Mouse (Mus musculus): Measurements from ENCODE around the gene Ret. TPM values are rescaled to one million over a fixed set of nuclear protein-coding genes. Genes with fewer than 3 reads are reported as not detected.

The Ret gene
- polyA plus RNA-seq, 1 experiment from 2014 or later, result 0.34 TPM

GRCm38 (mm10) chr6:118165516-118165915 is 32.0 kb downstream of the Ret start:
- no peak overlapping the region for H3K4me2 ChIP-seq (ENCODE audit: low read depth, low read length)
- no peak overlapping the region for H3K9ac ChIP-seq (ENCODE audit: low read length)
- 90% methylated on average over 1 of the region's 1 CpGs for WGBS
- H3K27ac ChIP-seq (ENCODE audit: low read length), result no peak overlapping the region
- H3K9me3 ChIP-seq (replicated peaks; ENCODE audit: control insufficient read depth, low read length), result no peaks in the 10 kb centered on the region
- no peaks in the 10 kb centered on the region for H3K27me3 ChIP-seq (ENCODE audit: control insufficient read depth, insufficient read depth, low read length)
- no peak overlapping the region for H3K4me3 ChIP-seq (ENCODE audit: low read length)
- ATAC-seq (replicated peaks; ENCODE audit: extremely low read depth, insufficient read depth, low FRiP score), result no peak
- no peaks in the 10 kb centered on the region for H3K4me1 ChIP-seq (ENCODE audit: control insufficient read depth, insufficient read depth, low read length)
- no peaks in the 10 kb centered on the region for H3K36me3 ChIP-seq (ENCODE audit: control insufficient read depth, insufficient read depth)

- no peaks in the 10 kb centered on the region for H3K27me3 ChIP-seq (ENCODE audit: control insufficient read depth, insufficient read depth, low read length)
- H3K9ac ChIP-seq (ENCODE audit: low read length), result no peak overlapping the region
- H3K4me3 ChIP-seq (ENCODE audit: low read length), result no peak overlapping the region
- no peaks in the 10 kb centered on the region for H3K4me1 ChIP-seq (ENCODE audit: control insufficient read depth, insufficient read depth, low read length)
- 43% methylated on average over 8 of the region's 8 CpGs for WGBS
- H3K36me3 ChIP-seq (ENCODE audit: control insufficient read depth, insufficient read depth), result no peaks in the 10 kb centered on the region
- no peak overlapping the region for H3K27ac ChIP-seq (ENCODE audit: low read length)
- no peak overlapping the region for H3K4me2 ChIP-seq (ENCODE audit: low read depth, low read length)
- no peaks in the 10 kb centered on the region for H3K9me3 ChIP-seq (replicated peaks; ENCODE audit: control insufficient read depth, low read length)
- ATAC-seq (replicated peaks; ENCODE audit: extremely low read depth, insufficient read depth, low FRiP score), result no peak
Observed at GRCm38 (mm10) chr6:118164691-118165090, 32.8 kb downstream of the Ret start.

- no peaks in the 10 kb centered on the region for H3K27me3 ChIP-seq (ENCODE audit: control insufficient read depth, insufficient read depth, low read length)
- no peaks in the 10 kb centered on the region for H3K4me1 ChIP-seq (ENCODE audit: control insufficient read depth, insufficient read depth, low read length)
- whole genome bisulfite sequencing, result 72% methylated on average over 2 of the region's 2 CpGs
- H3K4me2 ChIP-seq (ENCODE audit: low read depth, low read length), result no peak overlapping the region
- no peak overlapping the region for H3K4me3 ChIP-seq (ENCODE audit: low read length)
- no peak overlapping the region for H3K9ac ChIP-seq (ENCODE audit: low read length)
- no peak for ATAC-seq (replicated peaks; ENCODE audit: extremely low read depth, insufficient read depth, low FRiP score)
- H3K27ac ChIP-seq (ENCODE audit: low read length), result no peak overlapping the region
- no peaks in the 10 kb centered on the region for H3K9me3 ChIP-seq (replicated peaks; ENCODE audit: control insufficient read depth, low read length)
- H3K36me3 ChIP-seq (ENCODE audit: control insufficient read depth, insufficient read depth), result no peaks in the 10 kb centered on the region
Observed at GRCm38 (mm10) chr6:118163086-118163485, 34.4 kb downstream of the Ret start.

- Histone ChIP-seq H3K27ac (ENCODE audit: low read length) (no peak overlapping the region), H3K4me1 (ENCODE audit: control insufficient read depth, insufficient read depth, low read length) (no peaks in the 10 kb centered on the region), H3K9me3 (replicated peaks; ENCODE audit: control insufficient read depth, low read length) (no peaks in the 10 kb centered on the region), H3K36me3 (ENCODE audit: control insufficient read depth, insufficient read depth) (no peaks in the 10 kb centered on the region), H3K27me3 (ENCODE audit: control insufficient read depth, insufficient read depth, low read length) (no peaks in the 10 kb centered on the region), H3K4me3 (ENCODE audit: low read length) (no peak overlapping the region), H3K4me2 (ENCODE audit: low read depth, low read length) (no peak overlapping the region), H3K9ac (ENCODE audit: low read length) (no peak overlapping the region)
- no peak for ATAC-seq (replicated peaks; ENCODE audit: extremely low read depth, insufficient read depth, low FRiP score)
- WGBS, result 81% methylated on average over 12 of the region's 12 CpGs
Observed at GRCm38 (mm10) chr6:118162457-118163082, 34.9 kb downstream of the Ret start.

- no peak overlapping the region for H3K4me2 ChIP-seq (ENCODE audit: low read depth, low read length)
- H3K27ac ChIP-seq (ENCODE audit: low read length), result no peak overlapping the region
- no peaks in the 10 kb centered on the region for H3K4me1 ChIP-seq (ENCODE audit: control insufficient read depth, insufficient read depth, low read length)
- ATAC-seq (replicated peaks; ENCODE audit: extremely low read depth, insufficient read depth, low FRiP score), result no peak
- H3K9ac ChIP-seq (ENCODE audit: low read length), result no peak overlapping the region
- H3K27me3 ChIP-seq (ENCODE audit: control insufficient read depth, insufficient read depth, low read length), result no peaks in the 10 kb centered on the region
- no peaks in the 10 kb centered on the region for H3K36me3 ChIP-seq (ENCODE audit: control insufficient read depth, insufficient read depth)
- WGBS, result 83% methylated on average over 5 of the region's 5 CpGs
- H3K4me3 ChIP-seq (ENCODE audit: low read length), result no peak overlapping the region
- no peaks in the 10 kb centered on the region for H3K9me3 ChIP-seq (replicated peaks; ENCODE audit: control insufficient read depth, low read length)
Observed at GRCm38 (mm10) chr6:118153091-118153490, 44.4 kb downstream of the Ret start.

- WGBS, result 68% methylated on average over 8 of the region's 8 CpGs
- H3K4me2 ChIP-seq (ENCODE audit: low read depth, low read length), result no peak overlapping the region
- H3K36me3 ChIP-seq (ENCODE audit: control insufficient read depth, insufficient read depth), result no peaks in the 10 kb centered on the region
- no peak overlapping the region for H3K9ac ChIP-seq (ENCODE audit: low read length)
- H3K9me3 ChIP-seq (replicated peaks; ENCODE audit: control insufficient read depth, low read length), result no peaks in the 10 kb centered on the region
- no peak overlapping the region for H3K4me3 ChIP-seq (ENCODE audit: low read length)
- ATAC-seq (replicated peaks; ENCODE audit: extremely low read depth, insufficient read depth, low FRiP score), result no peak
- H3K27ac ChIP-seq (ENCODE audit: low read length), result no peak overlapping the region
- no peaks in the 10 kb centered on the region for H3K27me3 ChIP-seq (ENCODE audit: control insufficient read depth, insufficient read depth, low read length)
- H3K4me1 ChIP-seq (ENCODE audit: control insufficient read depth, insufficient read depth, low read length), result no peaks in the 10 kb centered on the region
Observed at GRCm38 (mm10) chr6:118150988-118151387, 46.5 kb downstream of the Ret start.

GRCm38 (mm10) chr6:118150538-118150937 is 47.0 kb downstream of the Ret start:
- no peak for ATAC-seq (replicated peaks; ENCODE audit: extremely low read depth, insufficient read depth, low FRiP score)
- no peaks in the 10 kb centered on the region for H3K4me1 ChIP-seq (ENCODE audit: control insufficient read depth, insufficient read depth, low read length)
- H3K27ac ChIP-seq (ENCODE audit: low read length), result no peak overlapping the region
- no peak overlapping the region for H3K4me2 ChIP-seq (ENCODE audit: low read depth, low read length)
- H3K9ac ChIP-seq (ENCODE audit: low read length), result no peak overlapping the region
- no peak overlapping the region for H3K4me3 ChIP-seq (ENCODE audit: low read length)
- H3K27me3 ChIP-seq (ENCODE audit: control insufficient read depth, insufficient read depth, low read length), result no peaks in the 10 kb centered on the region
- 77% methylated on average over 2 of the region's 2 CpGs for WGBS
- H3K36me3 ChIP-seq (ENCODE audit: control insufficient read depth, insufficient read depth), result no peaks in the 10 kb centered on the region
- no peaks in the 10 kb centered on the region for H3K9me3 ChIP-seq (replicated peaks; ENCODE audit: control insufficient read depth, low read length)

- no peak for ATAC-seq (replicated peaks; ENCODE audit: extremely low read depth, insufficient read depth, low FRiP score)
- no peaks in the 10 kb centered on the region for H3K4me1 ChIP-seq (ENCODE audit: control insufficient read depth, insufficient read depth, low read length)
- no peaks in the 10 kb centered on the region for H3K9me3 ChIP-seq (replicated peaks; ENCODE audit: control insufficient read depth, low read length)
- H3K4me2 ChIP-seq (ENCODE audit: low read depth, low read length), result no peak overlapping the region
- H3K9ac ChIP-seq (ENCODE audit: low read length), result no peak overlapping the region
- no peak overlapping the region for H3K27ac ChIP-seq (ENCODE audit: low read length)
- H3K36me3 ChIP-seq (ENCODE audit: control insufficient read depth, insufficient read depth), result no peaks in the 10 kb centered on the region
- no peaks in the 10 kb centered on the region for H3K27me3 ChIP-seq (ENCODE audit: control insufficient read depth, insufficient read depth, low read length)
- no peak overlapping the region for H3K4me3 ChIP-seq (ENCODE audit: low read length)
- WGBS, result 79% methylated on average over 4 of the region's 4 CpGs
Observed at GRCm38 (mm10) chr6:118150128-118150527, 47.4 kb downstream of the Ret start.

- H3K9me3 ChIP-seq (replicated peaks; ENCODE audit: control insufficient read depth, low read length), result peaks cover 6% of the 10 kb centered on the region
- no peaks in the 10 kb centered on the region for H3K36me3 ChIP-seq (ENCODE audit: control insufficient read depth, insufficient read depth)
- no peak overlapping the region for H3K27ac ChIP-seq (ENCODE audit: low read length)
- H3K4me1 ChIP-seq (ENCODE audit: control insufficient read depth, insufficient read depth, low read length), result peaks cover 2% of the 10 kb centered on the region; the same call in 1 of the 2 replicates
- no peak for ATAC-seq (replicated peaks; ENCODE audit: extremely low read depth, insufficient read depth, low FRiP score)
- 71% methylated on average over 6 of the region's 6 CpGs for WGBS
- H3K4me3 ChIP-seq (ENCODE audit: low read length), result no peak overlapping the region
- H3K4me2 ChIP-seq (ENCODE audit: low read depth, low read length), result no peak overlapping the region
- H3K27me3 ChIP-seq (ENCODE audit: control insufficient read depth, insufficient read depth, low read length), result no peaks in the 10 kb centered on the region
- no peak overlapping the region for H3K9ac ChIP-seq (ENCODE audit: low read length)
Observed at GRCm38 (mm10) chr6:118140961-118141360, 56.6 kb downstream of the Ret start.
